Mouse (Mus musculus) CH12.LX (cell line): ENCODE measurements around the gene Pkp4. TPM values are rescaled to one million over a fixed set of nuclear protein-coding genes. Genes with fewer than 3 reads are reported as not detected.

Experiments used
- DNase-seq: peaks from one replicate; pipeline ENCODE4 v3.0.0-alpha.2; 2013; ENCODE audit errors: extremely low read depth
- H3K27ac ChIP-seq: 2 replicates; pipeline ENCODE4 v1.5.1; 2012; ENCODE audit warnings: low read depth, mild to moderate bottlenecking, control low read depth, moderate library complexity; ENCODE audit not compliant: insufficient read depth
- H3K27me3 ChIP-seq: replicated peaks from 2 replicates; pipeline ENCODE3; 2012; ENCODE audit warnings: inconsistent platforms
- H3K36me3 ChIP-seq, 2 experiments: replicated peaks in 1 of 2; 2 replicates each; pipeline versions ENCODE3 to v1.6.1; 2012; ENCODE audit warnings: inconsistent platforms in 1 of 2, low read length in 1 of 2, mild to moderate bottlenecking in 1 of 2, mixed read lengths in 1 of 2, moderate library complexity in 1 of 2; ENCODE audit not compliant: control insufficient read depth in 1 of 2, insufficient read depth in 1 of 2
- H3K4me1 ChIP-seq, 2 experiments: 2 replicates each; pipeline ENCODE4 v1.6.1; 2012; ENCODE audit warnings: inconsistent platforms in 1 of 2, moderate library complexity in 1 of 2; ENCODE audit not compliant: insufficient read depth in 2 of 2, control insufficient read depth in 1 of 2
- H3K4me2 ChIP-seq: 2 replicates; pipeline ENCODE4 v1.6.1; 2012; ENCODE audit warnings: low read depth, mild to moderate bottlenecking, control low read depth; ENCODE audit not compliant: poor library complexity, insufficient read depth, severe bottlenecking
- H3K4me3 ChIP-seq, 3 experiments: fragments of 150-350 bp in 1 of 3; sonication (generic) in 1 of 3; replicated peaks in 1 of 3; 2 replicates each; pipeline versions ENCODE3 to v1.5.1; 2011 to 2012; ENCODE audit warnings: low read depth in 2 of 3, low read length in 2 of 3, mild to moderate bottlenecking in 2 of 3, moderate library complexity in 2 of 3, control low read depth in 1 of 3, improper control_type of control experiment in 1 of 3, inconsistent platforms in 1 of 3, mixed read lengths in 1 of 3; ENCODE audit not compliant: poor library complexity in 1 of 3
- H3K79me2 ChIP-seq: replicated peaks from 2 replicates; pipeline ENCODE4 v1.6.1; 2012; ENCODE audit warnings: mild to moderate bottlenecking, moderate library complexity; ENCODE audit not compliant: control insufficient read depth, poor library complexity, insufficient read depth, severe bottlenecking; ENCODE audit errors: extremely low read depth
- H3K9ac ChIP-seq: 2 replicates; pipeline ENCODE4 v1.6.1; 2012; ENCODE audit warnings: low read depth, mild to moderate bottlenecking, control low read depth, moderate library complexity; ENCODE audit not compliant: insufficient read depth
- H3K9me3 ChIP-seq: replicated peaks from 2 replicates; pipeline ENCODE3; 2012; ENCODE audit warnings: low read length, inconsistent platforms, mixed read lengths
- BHLHE40 ChIP-seq: IDR thresholded peaks from 2 replicates; pipeline ENCODE4 v1.6.1; 2011; ENCODE audit warnings: mild to moderate bottlenecking, low read depth, low read length, improper control_type of control experiment
- CHD1 ChIP-seq: IDR thresholded peaks from 2 replicates; pipeline ENCODE4 v1.6.1; 2012; ENCODE audit warnings: low read depth, low read length, improper control_type of control experiment, inconsistent platforms
- CHD2 ChIP-seq: IDR thresholded peaks from 2 replicates; pipeline ENCODE4 v1.6.1; 2011; ENCODE audit warnings: low read length, improper control_type of control experiment
- ELF1 ChIP-seq: IDR thresholded peaks from 2 replicates; pipeline ENCODE4 v1.6.1; 2014; ENCODE audit warnings: low read depth, mild to moderate bottlenecking, inconsistent platforms, low read length, improper control_type of control experiment
- GABPA ChIP-seq: IDR thresholded peaks from 2 replicates; pipeline ENCODE4 v1.6.1; 2012; ENCODE audit warnings: low read depth, low read length, improper control_type of control experiment, inconsistent platforms; ENCODE audit not compliant: insufficient replicate concordance
- IRF4 ChIP-seq: IDR thresholded peaks from 2 replicates; pipeline ENCODE4 v1.6.1; 2014; ENCODE audit warnings: low read depth, mild to moderate bottlenecking, inconsistent platforms, low read length, improper control_type of control experiment
- JUN ChIP-seq: IDR thresholded peaks from 2 replicates; pipeline ENCODE4 v1.6.1; 2011; ENCODE audit warnings: low read depth, mild to moderate bottlenecking, low read length, improper control_type of control experiment, moderate library complexity; ENCODE audit not compliant: insufficient read depth
- KAT2A ChIP-seq: IDR thresholded peaks from 2 replicates; pipeline ENCODE4 v1.6.1; 2012; ENCODE audit warnings: low read length, improper control_type of control experiment, inconsistent platforms; ENCODE audit not compliant: insufficient replicate concordance
- MAX ChIP-seq: IDR thresholded peaks from 2 replicates; pipeline ENCODE4 v1.6.1; 2011; ENCODE audit warnings: low read length, improper control_type of control experiment
- PAX5 ChIP-seq: IDR thresholded peaks from 2 replicates; pipeline ENCODE4 v1.6.1; 2012; ENCODE audit warnings: low read length, inconsistent platforms, mixed read lengths
- POLR2A ChIP-seq: IDR thresholded peaks from 2 replicates; pipeline ENCODE4 v1.6.1; 2011; ENCODE audit warnings: low read depth, mild to moderate bottlenecking, improper control_type of control experiment, low read length
- POLR2AphosphoS2 ChIP-seq: IDR thresholded peaks from 2 replicates; pipeline ENCODE4 v1.6.1; 2011; ENCODE audit warnings: low read depth, low read length, improper control_type of control experiment
- RAD21 ChIP-seq: IDR thresholded peaks from 2 replicates; pipeline ENCODE4 v1.6.1; 2011; ENCODE audit warnings: low read depth, mild to moderate bottlenecking, low read length, improper control_type of control experiment, moderate library complexity
- RCOR1 ChIP-seq: conservative IDR thresholded peaks from 2 replicates; pipeline ENCODE4 v1.6.1; 2012; ENCODE audit warnings: low read depth, mild to moderate bottlenecking, inconsistent platforms, low read length, improper control_type of control experiment
- SIN3A ChIP-seq: IDR thresholded peaks from 2 replicates; pipeline ENCODE4 v1.6.1; 2012; ENCODE audit warnings: low read length, improper control_type of control experiment, inconsistent platforms
- USF1 ChIP-seq: IDR thresholded peaks from 2 replicates; pipeline ENCODE4 v1.6.1; 2014; ENCODE audit warnings: low read depth, mild to moderate bottlenecking, inconsistent platforms, low read length, improper control_type of control experiment
- ZC3H11A ChIP-seq: IDR thresholded peaks from 2 replicates; pipeline ENCODE4 v1.6.1; 2012; ENCODE audit warnings: low read depth, mild to moderate bottlenecking, inconsistent platforms, low read length, improper control_type of control experiment
- ZKSCAN1 ChIP-seq: IDR thresholded peaks from 2 replicates; pipeline ENCODE4 v1.6.1; 2012; ENCODE audit warnings: low read depth, inconsistent platforms, low read length, improper control_type of control experiment, borderline replicate concordance
- ZMIZ1 ChIP-seq: IDR thresholded peaks from 2 replicates; pipeline ENCODE4 v1.6.1; 2012; ENCODE audit warnings: low read depth, mild to moderate bottlenecking, inconsistent platforms, low read length, improper control_type of control experiment
- dilution Hi-C: fragments of 300-500 bp; cut with MboI; formaldehyde crosslinking; loops from 2 replicates; pipeline ENCODE4 v1.14.3; 2020; ENCODE audit warnings: low sequenced_read_pairs; ENCODE audit not compliant: extremely low pct_unique_long_range_greater_than_20kb, extremely low pct_ligation_motif_present
- in situ Hi-C: fragments of 300-500 bp; cut with MboI; formaldehyde crosslinking; loops from 3 replicates; pipeline ENCODE4 v1.14.3; 2019; ENCODE audit warnings: low sequenced_read_pairs, low pct_ligation_motif_present, low pct_unique_long_range_greater_than_20kb, mixed read lengths
- polyA plus RNA-seq: library from polyadenylated mRNA; unstranded; fragments of >175 nt; gene quantifications from 2 replicates; pipeline ENCODE4 v1.2.1, GENCODE M21; 2012; ENCODE audit warnings: low read depth; ENCODE audit not compliant: insufficient read length
- total RNA-seq, 2 experiments: library from RNA; depleted of rRNA; stranded (reverse); fragments of 300-350 nt in 1 of 2; fragments of >200 nt in 1 of 2; gene quantifications; 2 replicates each; pipeline ENCODE4 v1.2.3; 2012 to 2014

Gene Pkp4
- total and polyA plus RNA-seq, 3 experiments, result not detected

DNA sequence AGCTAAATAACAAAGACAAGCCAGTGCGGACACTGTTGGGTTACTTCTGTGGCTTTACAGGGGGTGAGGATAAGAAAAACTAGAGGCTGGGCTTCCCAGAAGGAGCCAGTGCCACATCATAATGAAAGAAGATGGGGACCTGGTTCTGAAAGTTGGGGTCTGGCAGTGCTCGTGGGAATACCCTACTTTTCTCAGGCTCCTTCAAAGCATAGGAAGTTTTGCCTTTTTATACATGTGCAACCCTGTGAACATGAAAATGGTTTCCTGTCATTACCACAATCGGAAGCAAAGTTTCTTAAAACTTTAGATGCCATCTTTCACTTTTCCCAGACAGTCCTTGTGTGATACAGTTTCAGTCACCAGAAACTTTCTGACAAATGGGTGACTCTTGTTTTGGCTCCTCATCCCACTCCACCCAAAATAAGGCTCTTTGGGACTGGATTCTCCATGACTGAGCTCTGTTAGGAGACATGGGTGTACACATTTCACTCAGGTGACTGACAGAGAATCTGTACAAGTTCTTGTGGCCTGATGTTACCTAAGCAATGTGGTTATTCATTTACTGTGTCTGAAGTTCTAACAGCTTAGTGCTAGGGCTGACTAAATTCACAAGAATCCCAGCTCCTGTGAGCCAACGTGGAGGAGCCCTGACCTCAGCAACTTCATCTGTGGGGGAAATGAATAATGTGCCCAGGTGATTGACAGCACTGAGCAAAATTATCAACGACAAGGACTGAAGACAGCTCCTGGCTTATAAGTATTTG lies 179.3 kb downstream of the Pkp4 start:
- no peak overlapping the region for H3K27ac ChIP-seq
- TF ChIP-seq CHD1 (no peak), ZKSCAN1 (no peak), RAD21 (no peak), GABPA (no peak), ZC3H11A (no peak), KAT2A (no peak), CHD2 (no peak)
- H3K9ac ChIP-seq, result no peak overlapping the region
- dilution Hi-C loops, result no loop called here
- H3K27me3 ChIP-seq, result no peaks in the 10 kb centered on the region
- no peaks in the 10 kb centered on the region for H3K36me3 ChIP-seq
- H3K4me3 ChIP-seq, result no peak overlapping the region
- H3K79me2 ChIP-seq, result no peaks in the 10 kb centered on the region
- DNase-seq, result no peak
- no peaks in the 10 kb centered on the region for H3K4me1 ChIP-seq
- in situ Hi-C loops, result no loop called here
- H3K9me3 ChIP-seq, result peaks cover 87% of the 10 kb centered on the region
- H3K4me2 ChIP-seq, result no peak overlapping the region

DNA sequence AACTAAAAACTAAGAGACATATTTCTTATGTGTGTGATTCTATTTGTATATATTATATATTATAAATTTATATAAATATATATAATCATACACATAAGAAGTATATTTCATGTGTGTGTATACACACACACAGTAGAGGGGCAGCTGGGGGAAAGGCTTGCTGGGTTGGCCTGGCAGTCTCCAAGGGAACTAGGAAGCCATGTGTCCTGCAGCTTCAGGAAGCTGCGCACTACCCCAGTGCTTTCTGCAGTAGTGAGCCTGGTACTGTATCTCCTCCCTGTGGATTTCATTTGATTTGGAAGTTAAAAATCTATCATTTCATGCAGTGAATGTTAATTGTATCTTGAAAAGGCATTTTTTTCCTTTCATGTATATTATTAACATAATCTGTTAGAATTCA lies 180.2 kb downstream of the Pkp4 start:
- H3K9me3 ChIP-seq, result peaks cover 89% of the 10 kb centered on the region
- in situ Hi-C loops, result no loop called here
- no peaks in the 10 kb centered on the region for H3K36me3 ChIP-seq

More for the DNA sequence above, 180.2 kb downstream of the Pkp4 start:
- no peak for TF ChIP-seq BHLHE40
- no peak for TF ChIP-seq RCOR1
- no peak for TF ChIP-seq POLR2AphosphoS2
- TF ChIP-seq USF1, result no peak
- TF ChIP-seq POLR2A, result no peak
- TF ChIP-seq KAT2A, result no peak
- TF ChIP-seq ZMIZ1, result no peak
- no peak for TF ChIP-seq JUN
- no peak for TF ChIP-seq CHD1
- TF ChIP-seq MAX, result no peak
- no peak for TF ChIP-seq PAX5
- no peak for TF ChIP-seq CHD2
- no peak for TF ChIP-seq ELF1
- TF ChIP-seq SIN3A, result no peak
- no peak for TF ChIP-seq IRF4
- Histone ChIP-seq H3K27ac (no peak overlapping the region), H3K79me2 (no peaks in the 10 kb centered on the region), H3K9ac (no peak overlapping the region), H3K27me3 (no peaks in the 10 kb centered on the region), H3K4me2 (no peak overlapping the region), H3K4me3 (no peak overlapping the region), H3K4me1 (no peaks in the 10 kb centered on the region)
- no peak for DNase-seq
- dilution Hi-C loops, result no loop called here
